Mouse (Mus musculus) lung, postnatal 4 days (tissue): Measurements from ENCODE around the gene Maml3.

Source experiments
- DNase-seq, 2 experiments: peaks; one replicate each; pipeline ENCODE4 v3.0.0; 2021

Gene Maml3

GRCm38 (mm10) chr3:51816517-51817285 is 288.2 kb downstream of the Maml3 start:
- DNase-seq: no peak

- DNase-seq: no peak
These were observed 290.8 kb downstream of the Maml3 start for GRCm38 (mm10) chr3:51814073-51814472.

- no peak for DNase-seq
These were observed 291.7 kb downstream of the Maml3 start for GRCm38 (mm10) chr3:51813186-51813585.

GRCm38 (mm10) chr3:51810731-51811130 is 294.1 kb downstream of the Maml3 start:
- DNase-seq: no peak

- DNase-seq: no peak
These were observed 295.1 kb downstream of the Maml3 start for GRCm38 (mm10) chr3:51809822-51810221.

- DNase-seq: no peak
These were observed 296.6 kb downstream of the Maml3 start for GRCm38 (mm10) chr3:51807981-51808870.

GRCm38 (mm10) chr3:51805488-51806318 is 299.2 kb downstream of the Maml3 start:
- no peak for DNase-seq

GRCm38 (mm10) chr3:51803903-51804302 is 301.0 kb downstream of the Maml3 start:
- no peak for DNase-seq

GRCm38 (mm10) chr3:51799650-51800049 is 305.2 kb downstream of the Maml3 start:
- no peak for DNase-seq

- DNase-seq: peak in 1 of 2 experiments; percentile 63
These were observed 308.0 kb downstream of the Maml3 start for GRCm38 (mm10) chr3:51796838-51797237.

GRCm38 (mm10) chr3:51796219-51796828 is 308.6 kb downstream of the Maml3 start:
- DNase-seq: peak; percentile 49 to 67

- peak in 1 of 2 experiments; percentile 32 for DNase-seq
These were observed 313.3 kb downstream of the Maml3 start for GRCm38 (mm10) chr3:51791542-51791941.

GRCm38 (mm10) chr3:51789389-51789904 is 315.4 kb downstream of the Maml3 start:
- no peak for DNase-seq

- peak; percentile 75 to 81 for DNase-seq
These were observed 316.1 kb downstream of the Maml3 start for GRCm38 (mm10) chr3:51788591-51789339.

GRCm38 (mm10) chr3:51787945-51788344 is 316.9 kb downstream of the Maml3 start:
- DNase-seq: no peak

- DNase-seq: no peak
These were observed 319.1 kb downstream of the Maml3 start for GRCm38 (mm10) chr3:51785796-51786195.

- DNase-seq: no peak
These were observed 322.7 kb downstream of the Maml3 start for GRCm38 (mm10) chr3:51782191-51782590.

- no peak for DNase-seq
These were observed 325.9 kb downstream of the Maml3 start for GRCm38 (mm10) chr3:51778738-51779592.

GRCm38 (mm10) chr3:51778179-51778578 is 326.7 kb downstream of the Maml3 start:
- DNase-seq: no peak

GRCm38 (mm10) chr3:51776018-51776611 is 328.8 kb downstream of the Maml3 start:
- DNase-seq: no peak
